Mouse (Mus musculus): ENCODE data around the gene Gm11115. TPM values are rescaled to one million over a fixed set of nuclear protein-coding genes. Genes with fewer than 3 reads are reported as not detected.

The Gm11115 gene
- not detected in 2 replicates for polyA plus RNA-seq (2014; fragmentation: Nextera tagmentation; extraction: Ambion mirVana)

GRCm38 (mm10) chr5:88153999-88154398 lies at the start of gene Gm11115:
TSS of gene Gm11115 (minus strand) at chr5:88154099.
- Histone ChIP-seq H3K4me1 (ENCODE audit: control insufficient read depth, insufficient read depth, low read length) (no peaks in the 10 kb centered on the region), H3K4me3 (ENCODE audit: low read depth, low read length) (no peak within 1 kb of the TSS), H3K27me3 (ENCODE audit: control insufficient read depth, insufficient read depth, low read length) (no peaks in the 10 kb centered on the region), H3K9me3 (ENCODE audit: control insufficient read depth, low read length) (no peaks in the 10 kb centered on the region), H3K36me3 (ENCODE audit: control insufficient read depth, insufficient read depth, low read length) (no peaks in the 10 kb centered on the region), H3K27ac (ENCODE audit: low read depth, low read length) (no peak within 1 kb of the TSS), H3K9ac (replicated peaks; ENCODE audit: low read depth, low read length) (no peak within 1 kb of the TSS), H3K4me2 (ENCODE audit: low read depth, low read length) (no peak within 1 kb of the TSS)
- ATAC-seq (ENCODE audit: low read depth): no peak

- Histone ChIP-seq H3K4me3 (ENCODE audit: low read depth, low read length) (no peak within 1 kb of the TSS), H3K9ac (replicated peaks; ENCODE audit: low read depth, low read length) (no peak within 1 kb of the TSS), H3K36me3 (ENCODE audit: control insufficient read depth, insufficient read depth, low read length) (no peaks in the 10 kb centered on the region), H3K4me2 (ENCODE audit: low read depth, low read length) (no peak within 1 kb of the TSS), H3K4me1 (ENCODE audit: control insufficient read depth, insufficient read depth, low read length) (no peaks in the 10 kb centered on the region), H3K27ac (ENCODE audit: low read depth, low read length) (no peak within 1 kb of the TSS), H3K27me3 (ENCODE audit: control insufficient read depth, insufficient read depth, low read length) (no peaks in the 10 kb centered on the region), H3K9me3 (ENCODE audit: control insufficient read depth, low read length) (no peaks in the 10 kb centered on the region)
- 79% methylated on average over 1 of the region's 1 CpGs for WGBS
- ATAC-seq (ENCODE audit: low read depth): no peak
Measured at GRCm38 (mm10) chr5:88111430-88111829, 42.5 kb downstream of the Gm11115 start, which contains the start of gene Gm11116. TSS of gene Gm11116 (minus strand) at chr5:88111530.

Other genes with a start within 250 kb of the Gm11115 start
- not detected in 2 replicates for gene Csn3, start 228.5 kb downstream of the Gm11115 start, polyA plus RNA-seq (2014; fragmentation: Nextera tagmentation; extraction: Ambion mirVana)
- not detected in 2 replicates for gene 2310003L06Rik, start 184.6 kb downstream of the Gm11115 start, polyA plus RNA-seq (2014; fragmentation: Nextera tagmentation; extraction: Ambion mirVana)
- not detected in 2 replicates for gene Gm28434, start 184.6 kb downstream of the Gm11115 start, polyA plus RNA-seq (2014; fragmentation: Nextera tagmentation; extraction: Ambion mirVana)
- gene Cabs1, start 174.7 kb downstream of the Gm11115 start, polyA plus RNA-seq (2014; fragmentation: Nextera tagmentation; extraction: Ambion mirVana): not detected in 2 replicates
- gene Smr3a, start 151.6 kb downstream of the Gm11115 start, polyA plus RNA-seq (2014; fragmentation: Nextera tagmentation; extraction: Ambion mirVana): not detected in 2 replicates
- not detected in 2 replicates for gene Smr2, start 67.5 kb downstream of the Gm11115 start, polyA plus RNA-seq (2014; fragmentation: Nextera tagmentation; extraction: Ambion mirVana)
- not detected in 2 replicates for gene Gm11116, start 42.6 kb downstream of the Gm11115 start, polyA plus RNA-seq (2014; fragmentation: Nextera tagmentation; extraction: Ambion mirVana)
- gene Gm7714, start 114.8 kb upstream of the Gm11115 start, polyA plus RNA-seq (2014; fragmentation: Nextera tagmentation; extraction: Ambion mirVana): not detected in 2 replicates
- gene Prol1, start 163.2 kb upstream of the Gm11115 start, polyA plus RNA-seq (2014; fragmentation: Nextera tagmentation; extraction: Ambion mirVana): not detected in 2 replicates
- gene Amtn, start 222.0 kb upstream of the Gm11115 start, polyA plus RNA-seq (2014; fragmentation: Nextera tagmentation; extraction: Ambion mirVana): not detected in 2 replicates

All from neural tube, embryonic 14.5 days (tissue).